Mouse (Mus musculus): ENCODE measurements around the gene Coro1b. TPM values are rescaled to one million over a fixed set of nuclear protein-coding genes. Genes with fewer than 3 reads are reported as not detected.

The Coro1b gene
- total and polyA plus RNA-seq, 3 experiments, result 179 to 265 (median 194) TPM

GRCm38 (mm10) chr19:4143759-4144268 lies 4.6 kb upstream of the Coro1b start, which contains the start of gene Cabp4 (continued):
- peak; percentile 53; the same call in 1 of the 2 replicates for TF ChIP-seq IRF4 (IDR thresholded peaks at IDR 0.05; ENCODE audit: low read depth, low read length)
- TF ChIP-seq NELFE (IDR thresholded peaks at IDR 0.05; ENCODE audit: low read depth, low read length), result no peak
- TF ChIP-seq ZMIZ1 (IDR thresholded peaks at IDR 0.05; ENCODE audit: low read depth, low read length), result no peak
- TF ChIP-seq MEF2A (IDR thresholded peaks at IDR 0.05; ENCODE audit: borderline replicate concordance, low read depth, low read length), result no peak; the same call in 1 of the 2 replicates
- no peak for TF ChIP-seq HCFC1 (IDR thresholded peaks at IDR 0.05; ENCODE audit: low read depth, low read length)
- no peak for TF ChIP-seq MXI1 (IDR thresholded peaks at IDR 0.05; ENCODE audit: low read depth, low read length)
- no peak for TF ChIP-seq ZNF384 (IDR thresholded peaks at IDR 0.05; ENCODE audit: low read depth, low read length)
- TF ChIP-seq E2F4 (IDR thresholded peaks at IDR 0.05; ENCODE audit: insufficient replicate concordance, low read depth, low read length), result no peak
- TF ChIP-seq CHD1 (IDR thresholded peaks at IDR 0.05; ENCODE audit: low read depth, low read length), result no peak
- TF ChIP-seq POLR2A (IDR thresholded peaks at IDR 0.05; ENCODE audit: low read depth, low read length), result no peak
- no peak for TF ChIP-seq MAFK (IDR thresholded peaks at IDR 0.05; ENCODE audit: insufficient replicate concordance, low read length)
- TF ChIP-seq EP300 (IDR thresholded peaks at IDR 0.05; ENCODE audit: low read length), result peak; percentile 50
- TF ChIP-seq SIN3A (IDR thresholded peaks at IDR 0.05; ENCODE audit: low read length), result no peak
- no peak for TF ChIP-seq MAZ (IDR thresholded peaks at IDR 0.05; ENCODE audit: low read depth, low read length)

- Histone ChIP-seq H3K4me3 (replicated peaks in 1 of 3; ENCODE audit: low read depth in 2 of 3, low read length in 2 of 3, poor library complexity in 1 of 3) (no peak overlapping the region), H3K4me2 (ENCODE audit: insufficient read depth, low read depth, poor library complexity, severe bottlenecking) (no peak overlapping the region), H3K9ac (ENCODE audit: insufficient read depth, low read depth) (0 out of 2 replicates have a peak overlapping the region, but pooled peaks have one; percentile 10), H3K27ac (ENCODE audit: insufficient read depth, low read depth) (peak overlapping the region; percentile 90), H3K36me3 (replicated peaks in 1 of 2; ENCODE audit: control insufficient read depth in 1 of 2, insufficient read depth in 1 of 2, low read length in 1 of 2) (peaks cover 0 to 28% of the 10 kb centered on the region in 2 experiments), H3K27me3 (replicated peaks) (no peaks in the 10 kb centered on the region), H3K9me3 (replicated peaks; ENCODE audit: low read length) (peaks cover 5% of the 10 kb centered on the region), H3K79me2 (replicated peaks; ENCODE audit: control insufficient read depth, extremely low read depth, insufficient read depth, poor library complexity, severe bottlenecking) (peaks cover 15% of the 10 kb centered on the region), H3K4me1 (ENCODE audit: control insufficient read depth in 1 of 2, insufficient read depth in 2 of 2) (peaks cover 41 to 78% of the 10 kb centered on the region in 2 experiments)
- peak; percentile 84 for DNase-seq (ENCODE audit: extremely low read depth)
- in situ Hi-C loops (cut with MboI; ENCODE audit: low pct_ligation_motif_present, low pct_unique_long_range_greater_than_20kb, low sequenced_read_pairs) (no loop called here), dilution Hi-C loops (cut with MboI; ENCODE audit: extremely low pct_ligation_motif_present, extremely low pct_unique_long_range_greater_than_20kb, low sequenced_read_pairs) (no loop called here)
- TF ChIP-seq USF1 (IDR thresholded peaks at IDR 0.05; ENCODE audit: low read depth, low read length) (no peak), USF2 (conservative IDR thresholded peaks at IDR 0.05; ENCODE audit: low read depth, low read length) (0 out of 2 replicates have a peak, but pooled peaks have one; percentile 4), SMC3 (IDR thresholded peaks at IDR 0.05; ENCODE audit: low read depth, low read length) (no peak), ETS1 (conservative IDR thresholded peaks at IDR 0.05; ENCODE audit: low read depth, low read length) (peak; percentile 81), CTCF (conservative IDR thresholded peaks at IDR 0.05 in 1 of 2, IDR thresholded peaks at IDR 0.05 in 1 of 2; ENCODE audit: low read depth in 2 of 2, low read length in 2 of 2) (peak in 1 of 2 experiments; percentile 8; a peak in 1 of 4 replicates), MAFK (IDR thresholded peaks at IDR 0.05; ENCODE audit: insufficient replicate concordance, low read length) (no peak), NRF1 (IDR thresholded peaks at IDR 0.05; ENCODE audit: low read depth, low read length) (no peak), BHLHE40 (IDR thresholded peaks at IDR 0.05; ENCODE audit: low read depth, low read length) (peak; percentile 69), MAX (IDR thresholded peaks at IDR 0.05; ENCODE audit: low read length) (peak; percentile 81), E2F4 (IDR thresholded peaks at IDR 0.05; ENCODE audit: insufficient replicate concordance, low read depth, low read length) (no peak), ZMIZ1 (IDR thresholded peaks at IDR 0.05; ENCODE audit: low read depth, low read length) (no peak), CHD1 (IDR thresholded peaks at IDR 0.05; ENCODE audit: low read depth, low read length) (0 out of 2 replicates have a peak, but pooled peaks have one; percentile 23), RAD21 (IDR thresholded peaks at IDR 0.05; ENCODE audit: low read depth, low read length) (no peak), JUND (conservative IDR thresholded peaks at IDR 0.05; ENCODE audit: low read depth, low read length) (peak; percentile 44; the same call in 1 of the 2 replicates), EP300 (IDR thresholded peaks at IDR 0.05; ENCODE audit: low read length) (peak; percentile 69), ELF1 (IDR thresholded peaks at IDR 0.05; ENCODE audit: low read depth, low read length) (peak; percentile 49), KAT2A (IDR thresholded peaks at IDR 0.05; ENCODE audit: insufficient replicate concordance, low read length) (no peak), PAX5 (IDR thresholded peaks at IDR 0.05; ENCODE audit: low read length) (no peak), HCFC1 (IDR thresholded peaks at IDR 0.05; ENCODE audit: low read depth, low read length) (no peak), MYC (IDR thresholded peaks at IDR 0.05; ENCODE audit: low read depth, low read length) (peak; percentile 84), POLR2A (IDR thresholded peaks at IDR 0.05; ENCODE audit: low read depth, low read length) (0 out of 2 replicates have a peak, but pooled peaks have one; percentile 29), ZC3H11A (IDR thresholded peaks at IDR 0.05; ENCODE audit: low read depth, low read length) (no peak), IRF4 (IDR thresholded peaks at IDR 0.05; ENCODE audit: low read depth, low read length) (no peak), CHD2 (IDR thresholded peaks at IDR 0.05; ENCODE audit: low read length) (no peak; the same call in 1 of the 2 replicates), SIN3A (IDR thresholded peaks at IDR 0.05; ENCODE audit: low read length) (no peak; the same call in 1 of the 2 replicates), ZKSCAN1 (IDR thresholded peaks at IDR 0.05; ENCODE audit: borderline replicate concordance, low read depth, low read length) (no peak), MXI1 (IDR thresholded peaks at IDR 0.05; ENCODE audit: low read depth, low read length) (0 out of 2 replicates have a peak, but pooled peaks have one; percentile 36), TBP (conservative IDR thresholded peaks at IDR 0.05; ENCODE audit: low read depth, low read length) (0 out of 2 replicates have a peak, but pooled peaks have one; percentile 29)
Measured at GRCm38 (mm10) chr19:4144550-4145498, 3.6 kb upstream of the Coro1b start.
